Mouse (Mus musculus) CH12.LX (cell line): ENCODE results near the gene Iqsec3. TPM values are rescaled to one million over a fixed set of nuclear protein-coding genes. Genes with fewer than 3 reads are reported as not detected.

Experiments used
- DNase-seq: peaks from one replicate; pipeline ENCODE4 v3.0.0-alpha.2; 2013; ENCODE audit errors: extremely low read depth
- H3K27ac ChIP-seq: 2 replicates; pipeline ENCODE4 v1.5.1; 2012; ENCODE audit warnings: low read depth, mild to moderate bottlenecking, control low read depth, moderate library complexity; ENCODE audit not compliant: insufficient read depth
- H3K27me3 ChIP-seq: replicated peaks from 2 replicates; pipeline ENCODE3; 2012; ENCODE audit warnings: inconsistent platforms
- H3K36me3 ChIP-seq, 2 experiments: replicated peaks in 1 of 2; 2 replicates each; pipeline versions ENCODE3 to v1.6.1; 2012; ENCODE audit warnings: inconsistent platforms in 1 of 2, low read length in 1 of 2, mild to moderate bottlenecking in 1 of 2, mixed read lengths in 1 of 2, moderate library complexity in 1 of 2; ENCODE audit not compliant: control insufficient read depth in 1 of 2, insufficient read depth in 1 of 2
- H3K4me1 ChIP-seq, 2 experiments: 2 replicates each; pipeline ENCODE4 v1.6.1; 2012; ENCODE audit warnings: inconsistent platforms in 1 of 2, moderate library complexity in 1 of 2; ENCODE audit not compliant: insufficient read depth in 2 of 2, control insufficient read depth in 1 of 2
- H3K4me2 ChIP-seq: 2 replicates; pipeline ENCODE4 v1.6.1; 2012; ENCODE audit warnings: low read depth, mild to moderate bottlenecking, control low read depth; ENCODE audit not compliant: poor library complexity, insufficient read depth, severe bottlenecking
- H3K4me3 ChIP-seq, 3 experiments: fragments of 150-350 bp in 1 of 3; sonication (generic) in 1 of 3; replicated peaks in 1 of 3; 2 replicates each; pipeline versions ENCODE3 to v1.5.1; 2011 to 2012; ENCODE audit warnings: low read depth in 2 of 3, low read length in 2 of 3, mild to moderate bottlenecking in 2 of 3, moderate library complexity in 2 of 3, control low read depth in 1 of 3, improper control_type of control experiment in 1 of 3, inconsistent platforms in 1 of 3, mixed read lengths in 1 of 3; ENCODE audit not compliant: poor library complexity in 1 of 3
- H3K79me2 ChIP-seq: replicated peaks from 2 replicates; pipeline ENCODE4 v1.6.1; 2012; ENCODE audit warnings: mild to moderate bottlenecking, moderate library complexity; ENCODE audit not compliant: control insufficient read depth, poor library complexity, insufficient read depth, severe bottlenecking; ENCODE audit errors: extremely low read depth
- H3K9ac ChIP-seq: 2 replicates; pipeline ENCODE4 v1.6.1; 2012; ENCODE audit warnings: low read depth, mild to moderate bottlenecking, control low read depth, moderate library complexity; ENCODE audit not compliant: insufficient read depth
- H3K9me3 ChIP-seq: replicated peaks from 2 replicates; pipeline ENCODE3; 2012; ENCODE audit warnings: low read length, inconsistent platforms, mixed read lengths
- CHD1 ChIP-seq: IDR thresholded peaks from 2 replicates; pipeline ENCODE4 v1.6.1; 2012; ENCODE audit warnings: low read depth, low read length, improper control_type of control experiment, inconsistent platforms
- ELF1 ChIP-seq: IDR thresholded peaks from 2 replicates; pipeline ENCODE4 v1.6.1; 2014; ENCODE audit warnings: low read depth, mild to moderate bottlenecking, inconsistent platforms, low read length, improper control_type of control experiment
- EP300 ChIP-seq: IDR thresholded peaks from 2 replicates; pipeline ENCODE4 v1.6.1; 2011; ENCODE audit warnings: low read length, improper control_type of control experiment
- GABPA ChIP-seq: IDR thresholded peaks from 2 replicates; pipeline ENCODE4 v1.6.1; 2012; ENCODE audit warnings: low read depth, low read length, improper control_type of control experiment, inconsistent platforms; ENCODE audit not compliant: insufficient replicate concordance
- IRF4 ChIP-seq: IDR thresholded peaks from 2 replicates; pipeline ENCODE4 v1.6.1; 2014; ENCODE audit warnings: low read depth, mild to moderate bottlenecking, inconsistent platforms, low read length, improper control_type of control experiment
- MAZ ChIP-seq: IDR thresholded peaks from 2 replicates; pipeline ENCODE4 v1.6.1; 2012; ENCODE audit warnings: low read depth, mild to moderate bottlenecking, inconsistent platforms, low read length, improper control_type of control experiment, moderate library complexity
- MEF2A ChIP-seq: IDR thresholded peaks from 2 replicates; pipeline ENCODE4 v1.6.1; 2014; ENCODE audit warnings: low read depth, mild to moderate bottlenecking, inconsistent platforms, low read length, improper control_type of control experiment, borderline replicate concordance
- MXI1 ChIP-seq: IDR thresholded peaks from 2 replicates; pipeline ENCODE4 v1.6.1; 2011; ENCODE audit warnings: mild to moderate bottlenecking, low read depth, low read length, improper control_type of control experiment
- MYC ChIP-seq: IDR thresholded peaks from 2 replicates; pipeline ENCODE4 v1.6.1; 2011; ENCODE audit warnings: low read depth, mild to moderate bottlenecking, improper control_type of control experiment, low read length
- NRF1 ChIP-seq: IDR thresholded peaks from 2 replicates; pipeline ENCODE4 v1.6.1; 2014; ENCODE audit warnings: low read depth, mild to moderate bottlenecking, inconsistent platforms, low read length, improper control_type of control experiment, moderate library complexity
- POLR2A ChIP-seq: IDR thresholded peaks from 2 replicates; pipeline ENCODE4 v1.6.1; 2011; ENCODE audit warnings: low read depth, mild to moderate bottlenecking, improper control_type of control experiment, low read length
- RCOR1 ChIP-seq: conservative IDR thresholded peaks from 2 replicates; pipeline ENCODE4 v1.6.1; 2012; ENCODE audit warnings: low read depth, mild to moderate bottlenecking, inconsistent platforms, low read length, improper control_type of control experiment
- SMC3 ChIP-seq: IDR thresholded peaks from 2 replicates; pipeline ENCODE4 v1.6.1; 2011; ENCODE audit warnings: low read depth, low read length, improper control_type of control experiment
- TBP ChIP-seq: conservative IDR thresholded peaks from 2 replicates; pipeline ENCODE4 v1.6.1; 2011; ENCODE audit warnings: low read depth, low read length, improper control_type of control experiment
- TCF12 ChIP-seq: IDR thresholded peaks from 2 replicates; pipeline ENCODE4 v1.6.1; 2014; ENCODE audit warnings: low read depth, mild to moderate bottlenecking, inconsistent platforms, low read length, improper control_type of control experiment
- UBTF ChIP-seq: IDR thresholded peaks from 2 replicates; pipeline ENCODE4 v1.6.1; 2012; ENCODE audit warnings: low read depth, mild to moderate bottlenecking, inconsistent platforms, low read length, improper control_type of control experiment, moderate library complexity
- ZC3H11A ChIP-seq: IDR thresholded peaks from 2 replicates; pipeline ENCODE4 v1.6.1; 2012; ENCODE audit warnings: low read depth, mild to moderate bottlenecking, inconsistent platforms, low read length, improper control_type of control experiment
- ZMIZ1 ChIP-seq: IDR thresholded peaks from 2 replicates; pipeline ENCODE4 v1.6.1; 2012; ENCODE audit warnings: low read depth, mild to moderate bottlenecking, inconsistent platforms, low read length, improper control_type of control experiment
- dilution Hi-C: fragments of 300-500 bp; cut with MboI; formaldehyde crosslinking; loops from 2 replicates; pipeline ENCODE4 v1.14.3; 2020; ENCODE audit warnings: low sequenced_read_pairs; ENCODE audit not compliant: extremely low pct_unique_long_range_greater_than_20kb, extremely low pct_ligation_motif_present
- in situ Hi-C: fragments of 300-500 bp; cut with MboI; formaldehyde crosslinking; loops from 3 replicates; pipeline ENCODE4 v1.14.3; 2019; ENCODE audit warnings: low sequenced_read_pairs, low pct_ligation_motif_present, low pct_unique_long_range_greater_than_20kb, mixed read lengths
- polyA plus RNA-seq: library from polyadenylated mRNA; unstranded; fragments of >175 nt; gene quantifications from 2 replicates; pipeline ENCODE4 v1.2.1, GENCODE M21; 2012; ENCODE audit warnings: low read depth; ENCODE audit not compliant: insufficient read length
- total RNA-seq, 2 experiments: library from RNA; depleted of rRNA; stranded (reverse); fragments of 300-350 nt in 1 of 2; fragments of >200 nt in 1 of 2; gene quantifications; 2 replicates each; pipeline ENCODE4 v1.2.3; 2012 to 2014

Gene Iqsec3
- total and polyA plus RNA-seq, 3 experiments, result not detected

- no peaks in the 10 kb centered on the region for H3K9me3 ChIP-seq
- H3K36me3 ChIP-seq, result no peaks in the 10 kb centered on the region
- H3K9ac ChIP-seq, result no peak overlapping the region
- dilution Hi-C loops (no loop called here), in situ Hi-C loops (no loop called here)
- no peak overlapping the region for H3K4me3 ChIP-seq
- H3K27me3 ChIP-seq, result peaks cover 75% of the 10 kb centered on the region
- no peak for TF ChIP-seq ELF1
- TF ChIP-seq IRF4, result no peak
- TF ChIP-seq POLR2A, result no peak
- no peak for TF ChIP-seq MEF2A
- TF ChIP-seq TCF12, result no peak
- no peak for TF ChIP-seq TBP
- peaks cover 5 to 7% of the 10 kb centered on the region in 2 experiments; a peak in 2 of 4 replicates for H3K4me1 ChIP-seq
- no peaks in the 10 kb centered on the region for H3K79me2 ChIP-seq
- no peak for DNase-seq
- H3K27ac ChIP-seq, result no peak overlapping the region
- H3K4me2 ChIP-seq, result no peak overlapping the region
Measured at GRCm38 (mm10) chr6:121326486-121327069, 146.9 kb downstream of the Iqsec3 start.

- no peak overlapping the region for H3K4me2 ChIP-seq
- in situ Hi-C loops, result no loop called here
- no peak overlapping the region for H3K4me3 ChIP-seq
- H3K79me2 ChIP-seq, result no peaks in the 10 kb centered on the region
- H3K9ac ChIP-seq, result no peak overlapping the region
- H3K27me3 ChIP-seq, result peaks cover 71% of the 10 kb centered on the region
- TF ChIP-seq MAZ (no peak), TBP (no peak), NRF1 (no peak), MYC (no peak), RCOR1 (no peak), GABPA (no peak), IRF4 (no peak), UBTF (no peak), MXI1 (no peak), EP300 (no peak), CHD1 (no peak), SMC3 (no peak), TCF12 (no peak), ZC3H11A (no peak), ZMIZ1 (no peak)
- dilution Hi-C loops, result no loop called here
- H3K4me1 ChIP-seq, result peaks cover 5 to 7% of the 10 kb centered on the region in 2 experiments; a peak in 2 of 4 replicates
- no peaks in the 10 kb centered on the region for H3K9me3 ChIP-seq
- H3K27ac ChIP-seq, result no peak overlapping the region
- no peak for DNase-seq
- no peaks in the 10 kb centered on the region for H3K36me3 ChIP-seq
Measured at GRCm38 (mm10) chr6:121325740-121326139, 147.7 kb downstream of the Iqsec3 start.
